Comparison of ENCODE assay signal across 17 mouse cellular contexts in the genomic region with DNA sequence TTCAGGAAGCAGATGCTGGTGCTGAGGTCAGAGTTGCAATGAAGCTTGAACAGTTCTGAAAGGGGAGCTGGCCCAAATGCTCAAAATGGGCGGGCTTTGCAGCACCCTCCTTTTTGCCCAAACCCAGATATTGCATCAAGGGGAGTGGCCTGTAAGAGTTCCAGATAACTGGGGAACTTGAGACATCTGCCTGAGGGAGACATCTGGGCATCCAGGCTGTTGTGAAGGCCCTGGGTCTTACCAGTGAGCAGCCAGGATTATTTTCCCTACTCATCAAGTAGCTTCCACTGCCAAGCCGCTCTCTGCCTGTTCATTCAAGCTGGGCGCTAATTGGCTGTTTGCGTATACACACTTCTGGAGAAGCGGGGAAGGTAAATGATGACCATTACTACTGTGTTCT. TPM values are rescaled to one million over a fixed set of nuclear protein-coding genes. Genes with fewer than 3 reads are reported as not detected.
DNase-seq lines count a peak whose midpoint lies in the region; ATAC-seq lines count a peak whose summit lies in the region.
"Had no signal": no experiment of that assay in that cellular context is flagged by ENCODE, and none has a peak within 500 bp of the region (broad histone marks: within the 10 kb centered on the region; RNA-seq: fewer than 3 reads in every experiment).

Il20rb (minus strand) TSS at position 358 of the 400 bp plus-strand sequence.

- H3K4me1 ChIP-seq in forebrain, embryonic 10.5 days, result peaks cover 5% of the 10 kb centered on the region; the same call in 1 of the 2 replicates
- no peaks in the 10 kb centered on the region for H3K4me1 ChIP-seq in forebrain, embryonic 11.5 days (replicated peaks; ENCODE audit: control insufficient read depth, insufficient read depth, low read length)
- peaks cover 10% of the 10 kb centered on the region; the same call in 1 of the 2 replicates for H3K4me1 ChIP-seq in limb, embryonic 15.5 days
- H3K4me1 ChIP-seq in limb, embryonic 10.5 days, result no peaks in the 10 kb centered on the region
- H3K4me1 ChIP-seq in forebrain, embryonic 16.5 days (replicated peaks; ENCODE audit: control insufficient read depth, insufficient read depth, low read length), result no peaks in the 10 kb centered on the region

- no peak within 1 kb of the TSS for H3K4me3 ChIP-seq in forebrain, embryonic 10.5 days
- no peak within 1 kb of the TSS for H3K4me3 ChIP-seq in forebrain, embryonic 11.5 days (ENCODE audit: low read depth, low read length)
- H3K4me3 ChIP-seq in limb, embryonic 15.5 days, result no peak within 1 kb of the TSS
- no peak within 1 kb of the TSS for H3K4me3 ChIP-seq in limb, embryonic 10.5 days
- H3K4me3 ChIP-seq in forebrain, embryonic 16.5 days (replicated peaks; ENCODE audit: low read length), result no peak within 1 kb of the TSS
- H3K4me3 ChIP-seq: kidney, embryonic 15.5 days; lung, embryonic 15.5 days; midbrain, embryonic 10.5 days had no signal

- H3K27ac ChIP-seq in forebrain, embryonic 10.5 days, result peak within 1 kb of the TSS; percentile 26; the same call in 1 of the 2 replicates
- H3K27ac ChIP-seq in forebrain, embryonic 11.5 days (ENCODE audit: low read depth, low read length), result no peak within 1 kb of the TSS
- no peak within 1 kb of the TSS for H3K27ac ChIP-seq in limb, embryonic 15.5 days
- no peak within 1 kb of the TSS for H3K27ac ChIP-seq in limb, embryonic 10.5 days
- H3K27ac ChIP-seq in forebrain, embryonic 16.5 days (ENCODE audit: low read length), result no peak within 1 kb of the TSS
- H3K27ac ChIP-seq: lung, embryonic 15.5 days; midbrain, embryonic 10.5 days had no signal

- no peak for DNase-seq in forebrain, embryonic 10.5 days (ENCODE audit: extremely low spot score, low spot score)
- DNase-seq in forebrain, embryonic 11.5 days (ENCODE audit: low spot score), result no peak
- DNase-seq in limb, embryonic 10.5 days (ENCODE audit: low spot score), result no peak
- no peak for DNase-seq in testis, postnatal 14 days (ENCODE audit: low spot score)
- DNase-seq in spleen, postnatal 36 days (ENCODE audit: low spot score in 2 of 2), result no peak
- no peak for DNase-seq in adrenal gland, adult (ENCODE audit: inconsistent age in 2 of 2, low spot score in 1 of 2)
- DNase-seq: adrenal gland, postnatal 25 days; B cell, adult 2 months; right cerebral cortex, postnatal 4 days; thymus, postnatal 36 days had no signal

- no peak for ATAC-seq in forebrain, embryonic 11.5 days (replicated peaks; ENCODE audit: low FRiP score)
- no peak for ATAC-seq in limb, embryonic 15.5 days (ENCODE audit: insufficient number of reproducible peaks, low FRiP score, low TSS enrichment, low read depth)
- 0 out of 2 replicates have a peak, but pooled peaks have one; percentile 36 for ATAC-seq in forebrain, embryonic 16.5 days
- ATAC-seq: hindbrain, embryonic 16.5 days had no signal

- H3K9ac ChIP-seq in forebrain, embryonic 11.5 days (ENCODE audit: low read length), result no peak within 1 kb of the TSS
- H3K9ac ChIP-seq in limb, embryonic 15.5 days, result no peak within 1 kb of the TSS
- H3K9ac ChIP-seq in forebrain, embryonic 16.5 days (replicated peaks; ENCODE audit: low read depth, low read length), result no peak within 1 kb of the TSS
- H3K9ac ChIP-seq: kidney, embryonic 15.5 days; lung, embryonic 15.5 days had no signal

- no peaks in the 10 kb centered on the region for H3K27me3 ChIP-seq in forebrain, embryonic 10.5 days (ENCODE audit: poor library complexity, severe bottlenecking)
- H3K27me3 ChIP-seq in forebrain, embryonic 11.5 days (ENCODE audit: control insufficient read depth, insufficient read depth, low read length), result no peaks in the 10 kb centered on the region
- no peaks in the 10 kb centered on the region for H3K27me3 ChIP-seq in limb, embryonic 15.5 days
- no peaks in the 10 kb centered on the region for H3K27me3 ChIP-seq in limb, embryonic 10.5 days (ENCODE audit: low read depth, poor library complexity, severe bottlenecking)
- no peaks in the 10 kb centered on the region for H3K27me3 ChIP-seq in forebrain, embryonic 16.5 days (replicated peaks; ENCODE audit: control insufficient read depth, insufficient read depth, low read length)
- H3K27me3 ChIP-seq: kidney, embryonic 15.5 days; lung, embryonic 15.5 days had no signal

- peaks cover 19% of the 10 kb centered on the region for H3K36me3 ChIP-seq in forebrain, embryonic 10.5 days (replicated peaks)
- H3K36me3 ChIP-seq in forebrain, embryonic 11.5 days (ENCODE audit: control insufficient read depth, insufficient read depth, low read length), result no peaks in the 10 kb centered on the region
- H3K36me3 ChIP-seq in limb, embryonic 15.5 days, result no peaks in the 10 kb centered on the region; the same call in 1 of the 2 replicates
- H3K36me3 ChIP-seq in limb, embryonic 10.5 days, result peaks cover 17% of the 10 kb centered on the region; the same call in 1 of the 2 replicates
- no peaks in the 10 kb centered on the region for H3K36me3 ChIP-seq in forebrain, embryonic 16.5 days (ENCODE audit: control insufficient read depth, insufficient read depth)

- no peak within 1 kb of the TSS for H3K4me2 ChIP-seq in forebrain, embryonic 11.5 days (ENCODE audit: low read depth, low read length, severe bottlenecking)
- no peak within 1 kb of the TSS for H3K4me2 ChIP-seq in limb, embryonic 15.5 days
- H3K4me2 ChIP-seq in forebrain, embryonic 16.5 days (ENCODE audit: low read length), result no peak within 1 kb of the TSS
- H3K4me2 ChIP-seq: kidney, embryonic 15.5 days; liver, embryonic 11.5 days; lung, embryonic 15.5 days had no signal

- H3K9me3 ChIP-seq in forebrain, embryonic 10.5 days, result no peaks in the 10 kb centered on the region
- H3K9me3 ChIP-seq in forebrain, embryonic 11.5 days (ENCODE audit: control insufficient read depth, low read length), result no peaks in the 10 kb centered on the region
- no peaks in the 10 kb centered on the region for H3K9me3 ChIP-seq in limb, embryonic 15.5 days
- H3K9me3 ChIP-seq in limb, embryonic 10.5 days (replicated peaks), result no peaks in the 10 kb centered on the region
- no peaks in the 10 kb centered on the region for H3K9me3 ChIP-seq in forebrain, embryonic 16.5 days (ENCODE audit: control insufficient read depth, low read length)
- H3K9me3 ChIP-seq: kidney, embryonic 15.5 days; lung, embryonic 15.5 days; midbrain, embryonic 10.5 days had no signal

- 89% methylated on average over 5 of the region's 5 CpGs for WGBS in forebrain, embryonic 10.5 days
- 84% methylated on average over 5 of the region's 5 CpGs for WGBS in forebrain, embryonic 11.5 days
- 79% methylated on average over 5 of the region's 5 CpGs for WGBS in limb, embryonic 15.5 days
- 87% methylated on average over 5 of the region's 5 CpGs for WGBS in limb, embryonic 10.5 days
- WGBS in forebrain, embryonic 16.5 days, result 30% methylated on average over 5 of the region's 5 CpGs

RNA-seq across cellular contexts. Expression of gene Il20rb, which starts in this region (rescaled TPM):
- 1.6 and 1.8 TPM in 2 replicates for polyA plus RNA-seq in forebrain, embryonic 10.5 days (2016; fragmentation: Nextera tagmentation; extraction: Ambion mirVana)
- polyA plus RNA-seq in forebrain, embryonic 11.5 days (2014; fragmentation: Nextera tagmentation; extraction: Ambion mirVana), result 1.0 and 1.3 TPM in 2 replicates
- 14.2 and 17.9 TPM in 2 replicates for polyA plus RNA-seq in limb, embryonic 15.5 days (2015; fragmentation: Nextera tagmentation; extraction: Ambion mirVana)
- polyA plus RNA-seq in limb, embryonic 10.5 days (2016; fragmentation: Nextera tagmentation; extraction: Ambion mirVana), result 1.5 and 1.6 TPM in 2 replicates
- 0.53 and 0.60 TPM in 2 replicates for polyA plus RNA-seq in forebrain, embryonic 16.5 days (2015; fragmentation: Nextera tagmentation; extraction: Ambion mirVana)

Comparison
In these comparisons a context has a peak if more than half of its experiments do, and no peak if none do; other contexts are left out.
1. Peak in ATAC-seq in forebrain, embryonic 16.5 days; RNA of the gene not detected or under 1 TPM.